Mouse (Mus musculus): ENCODE data around the gene Hint2. TPM values are rescaled to one million over a fixed set of nuclear protein-coding genes. Genes with fewer than 3 reads are reported as not detected.

The Hint2 gene
- polyA plus RNA-seq, 1 experiment from 2014 or later, result 66.4 TPM

GRCm38 (mm10) chr4:43649783-43650182, 6.5 kb downstream of the Hint2 start:
- Histone ChIP-seq H3K4me1 (peaks cover 11% of the 10 kb centered on the region), H3K27ac (no peak overlapping the region), H3K4me3 (no peak overlapping the region), H3K9me3 (replicated peaks) (no peaks in the 10 kb centered on the region), H3K27me3 (ENCODE audit: low read depth, poor library complexity, severe bottlenecking) (no peaks in the 10 kb centered on the region), H3K36me3 (peaks cover 12% of the 10 kb centered on the region; the same call in 1 of the 2 replicates)
- 100% methylated on average over 3 of the region's 3 CpGs for WGBS
- DNase-seq (ENCODE audit: low spot score), result no peak

DNA sequence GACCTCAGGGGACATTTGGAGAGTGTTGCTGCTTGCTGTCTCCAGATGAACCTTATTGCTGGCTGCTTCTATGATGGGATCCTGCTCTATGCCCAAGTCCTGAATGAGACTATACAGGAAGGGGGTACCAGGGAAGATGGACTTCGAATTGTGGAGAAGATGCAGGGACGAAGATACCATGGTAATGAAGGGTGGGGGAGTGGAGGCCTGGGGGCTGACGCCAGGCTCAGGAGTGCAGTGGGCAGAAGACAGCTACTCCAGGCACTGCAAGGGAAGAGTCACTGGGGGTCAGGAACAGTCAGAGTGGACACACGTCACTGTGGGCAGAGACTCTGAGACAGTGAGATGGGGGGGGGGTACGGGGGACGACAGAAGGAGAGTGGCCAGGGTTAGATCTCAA, 15.8 kb downstream of the Hint2 start:
- WGBS, result 78% methylated on average over 6 of the region's 6 CpGs
- Histone ChIP-seq H3K4me3 (no peak overlapping the region), H3K27me3 (ENCODE audit: low read depth, poor library complexity, severe bottlenecking) (no peaks in the 10 kb centered on the region), H3K9me3 (replicated peaks) (no peaks in the 10 kb centered on the region), H3K27ac (no peak overlapping the region; the same call in 1 of the 2 replicates), H3K4me1 (peaks cover 6% of the 10 kb centered on the region), H3K36me3 (no peaks in the 10 kb centered on the region)
- peak; percentile 26 for DNase-seq (ENCODE audit: low spot score)

DNA sequence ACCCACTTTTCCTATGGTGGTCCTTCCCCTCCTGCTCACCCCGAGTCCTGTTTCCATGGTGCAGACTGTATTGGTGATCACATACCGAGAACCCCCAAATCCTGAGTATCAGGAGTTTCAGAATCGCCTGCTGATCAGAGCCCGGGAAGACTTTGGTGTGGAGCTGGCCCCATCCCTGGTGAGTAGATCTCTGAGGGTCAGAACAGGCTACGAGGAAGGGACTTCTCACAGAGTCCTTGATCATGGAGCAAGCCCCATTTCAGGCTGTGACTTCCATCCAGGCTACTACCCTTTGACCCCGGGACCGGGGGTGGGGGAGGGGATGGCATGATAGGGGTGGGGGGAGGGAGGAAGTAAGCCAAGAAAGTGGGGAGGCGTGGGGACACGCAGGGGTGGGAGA, 16.2 kb downstream of the Hint2 start:
- Histone ChIP-seq H3K27ac (no peak overlapping the region; the same call in 1 of the 2 replicates), H3K27me3 (ENCODE audit: low read depth, poor library complexity, severe bottlenecking) (no peaks in the 10 kb centered on the region), H3K4me1 (peaks cover 6% of the 10 kb centered on the region), H3K4me3 (no peak overlapping the region), H3K36me3 (no peaks in the 10 kb centered on the region), H3K9me3 (replicated peaks) (no peaks in the 10 kb centered on the region)
- WGBS, result 80% methylated on average over 9 of the region's 9 CpGs
- DNase-seq (ENCODE audit: low spot score), result peak; percentile 25

DNA sequence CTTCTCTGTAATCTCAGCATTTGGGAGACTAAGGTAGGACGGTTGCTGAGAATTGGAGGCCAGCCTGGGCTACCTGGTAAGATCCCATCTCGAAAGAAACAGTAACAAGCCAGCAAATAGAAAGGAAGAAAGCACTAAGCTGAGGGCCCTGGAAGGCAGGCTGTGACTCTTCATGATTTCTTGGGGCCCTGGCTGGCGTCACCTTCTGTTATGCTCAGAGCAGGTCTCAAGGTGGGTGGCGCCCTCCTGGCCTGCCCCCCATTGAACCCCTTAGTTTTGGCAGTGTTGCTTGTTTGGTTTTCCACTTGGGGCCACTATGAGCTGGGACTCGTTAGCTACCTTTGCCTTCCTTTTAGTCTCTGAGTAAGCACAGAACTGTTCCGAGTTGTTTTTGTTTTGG, 19.5 kb downstream of the Hint2 start:
- H3K9me3 ChIP-seq (replicated peaks), result no peaks in the 10 kb centered on the region
- 77% methylated on average over 6 of the region's 6 CpGs for WGBS
- H3K27ac ChIP-seq, result no peak overlapping the region
- peaks cover 20% of the 10 kb centered on the region for H3K4me1 ChIP-seq
- DNase-seq (ENCODE audit: low spot score), result peak; percentile 19
- H3K4me3 ChIP-seq, result no peak overlapping the region
- peaks cover 22% of the 10 kb centered on the region for H3K27me3 ChIP-seq (ENCODE audit: low read depth, poor library complexity, severe bottlenecking)
- H3K36me3 ChIP-seq, result no peaks in the 10 kb centered on the region

DNA sequence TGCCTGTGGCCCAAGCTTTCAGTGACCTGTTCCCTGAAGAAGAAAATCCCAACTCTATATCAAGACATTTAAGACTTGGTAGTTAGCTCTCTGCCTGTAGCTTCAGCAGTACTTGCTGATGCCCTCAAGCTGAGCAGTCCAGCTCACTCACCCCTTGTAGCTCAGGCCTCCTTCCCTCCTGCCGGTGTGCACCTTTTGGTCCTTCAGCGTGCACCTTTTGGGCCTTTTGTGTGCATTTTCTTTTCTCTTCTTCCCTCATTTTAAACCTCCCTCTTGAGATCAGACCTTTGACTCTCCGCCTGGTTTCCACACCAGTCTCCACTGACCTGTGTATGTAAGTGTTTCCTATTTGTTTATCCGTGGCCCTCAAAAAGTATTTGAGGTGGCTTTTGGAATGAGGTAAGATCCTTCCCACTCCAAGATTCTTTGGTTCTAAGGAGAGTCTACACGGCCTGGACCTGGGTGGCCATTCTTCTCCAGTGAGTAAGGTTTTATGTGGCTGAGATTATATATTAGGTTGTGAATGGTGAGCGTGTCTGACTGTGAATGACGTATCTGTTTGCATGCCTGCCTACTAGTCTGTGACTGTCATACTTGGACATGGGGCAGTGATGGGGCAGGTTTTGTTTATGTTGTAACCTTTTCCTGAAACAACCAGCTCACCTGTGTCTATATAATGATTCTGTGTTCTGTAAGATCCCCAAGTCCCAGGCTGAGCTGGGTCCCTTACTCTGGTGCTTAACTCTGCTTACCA, 21.5 kb downstream of the Hint2 start:
- H3K9me3 ChIP-seq (replicated peaks), result no peaks in the 10 kb centered on the region
- WGBS, result 86% methylated on average over 7 of the region's 7 CpGs
- H3K4me3 ChIP-seq, result no peak overlapping the region
- DNase-seq (ENCODE audit: low spot score), result peak; percentile 21
- no peaks in the 10 kb centered on the region for H3K36me3 ChIP-seq
- H3K27me3 ChIP-seq (ENCODE audit: low read depth, poor library complexity, severe bottlenecking), result peaks cover 28% of the 10 kb centered on the region
- H3K4me1 ChIP-seq, result peaks cover 31% of the 10 kb centered on the region
- H3K27ac ChIP-seq, result no peak overlapping the region

- Histone ChIP-seq H3K4me3 (no peak overlapping the region), H3K9me3 (replicated peaks) (no peaks in the 10 kb centered on the region), H3K27ac (no peak overlapping the region), H3K36me3 (no peaks in the 10 kb centered on the region), H3K27me3 (ENCODE audit: low read depth, poor library complexity, severe bottlenecking) (peaks cover 28% of the 10 kb centered on the region), H3K4me1 (peaks cover 32% of the 10 kb centered on the region)
- DNase-seq (ENCODE audit: low spot score), result peak; percentile 25
- 89% methylated on average over 2 of the region's 2 CpGs for WGBS
These were observed 22.5 kb downstream of the Hint2 start for GRCm38 (mm10) chr4:43633736-43634135.

- Histone ChIP-seq H3K4me1 (peaks cover 32% of the 10 kb centered on the region), H3K27ac (no peak overlapping the region), H3K9me3 (replicated peaks) (no peaks in the 10 kb centered on the region), H3K36me3 (no peaks in the 10 kb centered on the region), H3K4me3 (no peak overlapping the region), H3K27me3 (ENCODE audit: low read depth, poor library complexity, severe bottlenecking) (peaks cover 28% of the 10 kb centered on the region)
- DNase-seq (ENCODE audit: low spot score), result peak; percentile 27
- WGBS, result 74% methylated on average over 8 of the region's 8 CpGs
These were observed 23.0 kb downstream of the Hint2 start for GRCm38 (mm10) chr4:43633296-43633695.

- Histone ChIP-seq H3K4me3 (peak overlapping the region; percentile 78), H3K9me3 (replicated peaks) (no peaks in the 10 kb centered on the region), H3K4me1 (peaks cover 32% of the 10 kb centered on the region), H3K27ac (peak overlapping the region; percentile 90), H3K27me3 (ENCODE audit: low read depth, poor library complexity, severe bottlenecking) (peaks cover 28% of the 10 kb centered on the region), H3K36me3 (no peaks in the 10 kb centered on the region)
- 42% methylated on average over 42 of the region's 42 CpGs for WGBS
- DNase-seq (ENCODE audit: low spot score), result no peak
These were observed 24.0 kb downstream of the Hint2 start for GRCm38 (mm10) chr4:43631956-43632920.

DNA sequence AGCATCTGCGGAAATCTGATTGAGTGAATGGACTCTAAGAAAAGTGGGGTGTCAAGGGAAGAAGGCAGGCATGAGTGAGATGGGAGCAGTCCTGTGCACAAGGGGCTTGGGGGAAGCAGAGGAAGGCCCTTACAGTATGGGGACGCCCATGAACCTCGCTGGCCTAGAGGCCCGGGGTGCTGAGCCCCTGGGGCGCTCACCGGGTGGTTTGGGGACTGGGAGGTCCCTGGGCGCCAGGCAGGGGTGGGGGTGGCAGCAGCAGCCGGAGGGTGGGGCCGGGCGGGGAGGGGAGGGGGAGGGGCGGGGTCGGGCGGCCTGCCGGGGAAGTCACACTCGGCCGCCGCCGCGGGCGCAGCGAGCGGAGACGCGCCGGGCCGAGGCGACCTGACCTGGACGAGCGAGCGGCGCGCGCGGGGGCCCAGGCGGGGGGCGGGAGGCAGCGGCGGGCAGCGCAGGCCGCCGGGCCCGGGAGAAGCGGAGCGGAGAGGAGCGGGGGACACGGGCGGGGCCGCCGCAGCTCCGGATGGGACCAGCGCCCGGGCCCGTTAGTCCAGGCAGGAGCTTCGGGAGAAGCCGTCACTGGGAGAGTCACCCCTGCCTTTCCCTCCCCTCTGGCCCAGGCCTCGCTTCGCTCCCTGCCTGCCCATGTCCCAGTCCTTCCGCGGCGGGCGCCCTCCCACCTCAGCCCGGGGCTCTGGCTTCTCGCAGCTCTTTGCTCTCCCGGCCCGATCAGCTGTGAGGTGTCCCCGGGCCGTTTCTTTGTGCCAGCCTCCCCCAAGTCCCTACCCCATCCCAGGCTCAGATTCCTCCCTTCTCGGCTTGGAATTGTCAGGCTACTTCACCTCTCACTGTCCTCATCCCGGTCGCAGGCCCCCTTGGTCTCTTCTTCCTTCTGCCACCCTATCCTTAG, 25.0 kb downstream of the Hint2 start, which contains the start of gene Npr2:
TSS of gene Npr2 (plus strand) at position 890 of the 910 bp plus-strand sequence.
- peak; percentile 67 for DNase-seq (ENCODE audit: low spot score)
- H3K27me3 ChIP-seq (ENCODE audit: low read depth, poor library complexity, severe bottlenecking), result peaks cover 28% of the 10 kb centered on the region
- H3K36me3 ChIP-seq, result no peaks in the 10 kb centered on the region
- 1% methylated on average over 49 of the region's 70 CpGs for WGBS
- peaks cover 32% of the 10 kb centered on the region for H3K4me1 ChIP-seq
- H3K9me3 ChIP-seq (replicated peaks), result no peaks in the 10 kb centered on the region
- peak within 1 kb of the TSS; percentile 78 for H3K4me3 ChIP-seq
- peak within 1 kb of the TSS; percentile 90 for H3K27ac ChIP-seq

GRCm38 (mm10) chr4:43630671-43631045, 25.6 kb downstream of the Hint2 start:
- 24% methylated on average over 5 of the region's 5 CpGs for WGBS
- H3K36me3 ChIP-seq, result no peaks in the 10 kb centered on the region
- H3K27ac ChIP-seq, result peak overlapping the region; percentile 90; the same call in 1 of the 2 replicates
- peaks cover 28% of the 10 kb centered on the region for H3K27me3 ChIP-seq (ENCODE audit: low read depth, poor library complexity, severe bottlenecking)
- no peaks in the 10 kb centered on the region for H3K9me3 ChIP-seq (replicated peaks)
- DNase-seq (ENCODE audit: low spot score), result no peak
- peaks cover 32% of the 10 kb centered on the region for H3K4me1 ChIP-seq
- peak overlapping the region; percentile 78 for H3K4me3 ChIP-seq

DNA sequence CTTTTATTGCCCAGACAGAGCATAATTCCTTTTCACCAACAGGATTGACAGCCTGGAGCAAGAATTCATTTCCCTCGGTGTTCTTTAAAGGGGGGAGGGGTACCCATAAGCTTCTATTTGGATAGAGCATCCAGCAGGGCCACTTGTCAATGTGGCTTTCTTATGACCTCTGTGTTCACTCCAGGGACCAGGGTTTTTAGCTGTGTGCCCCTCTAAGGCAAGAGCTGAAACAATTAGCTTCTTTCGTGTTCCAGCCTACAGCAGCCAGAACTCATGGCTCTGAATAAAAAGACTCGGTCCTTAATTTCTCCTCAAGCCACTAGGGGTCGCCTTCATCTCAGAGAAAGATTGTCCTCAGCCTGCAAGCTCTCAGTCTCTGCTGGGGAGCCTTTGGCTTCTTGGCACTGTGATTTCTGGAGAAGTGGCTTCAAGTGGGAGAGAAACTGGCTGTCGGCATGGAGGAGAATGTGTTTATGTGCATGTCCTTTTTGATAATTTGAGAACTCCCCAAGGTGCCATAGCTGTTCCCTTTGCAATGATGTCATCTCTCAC, 26.2 kb downstream of the Hint2 start:
- 9% methylated on average over 5 of the region's 5 CpGs for WGBS
- Histone ChIP-seq H3K4me3 (0 out of 2 replicates have a peak overlapping the region, but pooled peaks have one; percentile 10), H3K9me3 (replicated peaks) (peaks cover 5% of the 10 kb centered on the region), H3K27me3 (ENCODE audit: low read depth, poor library complexity, severe bottlenecking) (peaks cover 28% of the 10 kb centered on the region), H3K27ac (no peak overlapping the region), H3K4me1 (peaks cover 32% of the 10 kb centered on the region), H3K36me3 (no peaks in the 10 kb centered on the region)
- DNase-seq (ENCODE audit: low spot score), result peak; percentile 74
